Mouse (Mus musculus) erythroblast, embryonic 14.5 days (primary cell): ENCODE measurements around the gene Ttc3.

Source experiments
- GATA1 ChIP-seq: IDR thresholded peaks from 2 replicates; pipeline ENCODE4 v1.6.1; 2012; ENCODE audit warnings: low read length, inconsistent platforms, mixed read lengths
- TAL1 ChIP-seq: IDR thresholded peaks from 3 replicates; pipeline ENCODE4 v1.6.1; 2012; ENCODE audit warnings: low read length, inconsistent platforms, mixed read lengths

- TF ChIP-seq GATA1 (no peak), TAL1 (no peak)
Measured at GRCm38 (mm10) chr16:94345733-94346132, 24.7 kb upstream of the Ttc3 start.
